Mouse (Mus musculus): ENCODE data around the gene Gm21746. TPM values are rescaled to one million over a fixed set of nuclear protein-coding genes. Genes with fewer than 3 reads are reported as not detected.
"Not testable (repeated sequence)": the region's sequence is repeated elsewhere in the genome, so short reads cannot be mapped to it uniquely, and the experiment has no call there.

Gm21746 gene
- not detected in 2 replicates for polyA plus RNA-seq (2015; fragmentation: Nextera tagmentation; extraction: Ambion mirVana)

DNA sequence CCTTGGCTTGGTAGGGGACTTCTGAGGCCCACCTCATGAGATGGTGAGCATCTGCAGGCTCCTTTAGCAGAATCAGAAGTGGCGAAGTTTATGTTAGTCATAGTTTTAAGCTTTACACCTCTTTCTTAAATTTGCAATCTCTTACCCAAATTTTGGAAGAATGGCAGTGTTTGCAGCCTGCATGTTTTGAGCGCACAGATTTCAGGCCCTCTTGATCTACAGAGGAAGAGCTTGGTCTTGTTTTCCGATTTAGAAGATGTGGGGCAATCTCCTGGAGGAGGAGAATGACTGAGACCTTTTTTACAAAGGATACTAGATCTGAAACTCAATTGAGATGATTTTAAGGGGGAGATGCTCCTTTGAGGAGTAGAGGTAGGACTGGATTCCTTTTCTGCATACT, at the start of gene Gm21746:
Gene Gm21746, minus strand, starts transcription at position 101 of the 400 bp plus-strand sequence.
- not testable (repeated sequence) for H3K36me3 ChIP-seq; H3K4me1 ChIP-seq; H3K9ac ChIP-seq; H3K27me3 ChIP-seq; H3K27ac ChIP-seq; H3K9me3 ChIP-seq; ATAC-seq (ENCODE audit: borderline replicate concordance, extremely low read depth, low FRiP score, low TSS enrichment); H3K4me3 ChIP-seq; H3K4me2 ChIP-seq
- 82% methylated on average over 2 of the region's 3 CpGs for WGBS

- H3K27ac ChIP-seq; H3K4me2 ChIP-seq; H3K9ac ChIP-seq; H3K4me3 ChIP-seq; H3K27me3 ChIP-seq; H3K4me1 ChIP-seq; H3K9me3 ChIP-seq; ATAC-seq (ENCODE audit: borderline replicate concordance, extremely low read depth, low FRiP score, low TSS enrichment); H3K36me3 ChIP-seq: not testable (repeated sequence)
Measured at GRCm38 (mm10) chrY:6266798-6267197, 29.0 kb upstream of the Gm21746 start, which contains the start of gene Gm20873. Gene Gm20873, plus strand, starts transcription at chrY:6267098.

Other genes starting within 250 kb of the Gm21746 start
- gene Gm20873, start 29.1 kb upstream of the Gm21746 start, polyA plus RNA-seq (2015; fragmentation: Nextera tagmentation; extraction: Ambion mirVana), result not detected in 2 replicates